Mouse (Mus musculus) heart, embryonic 14.5 days (tissue): Measurements from ENCODE around the gene Map9. TPM values are rescaled to one million over a fixed set of nuclear protein-coding genes. Genes with fewer than 3 reads are reported as not detected.

Source experiments
- ATAC-seq: fragments of 200-750 bp; cut with Nextera tagmentation; 2 replicates; pipeline ENCODE4 v1.8.0; 2017; ENCODE audit warnings: low read depth, moderate TSS enrichment; ENCODE audit not compliant: insufficient number of reproducible peaks, insufficient read depth, low FRiP score
- H3K27ac ChIP-seq, 2 experiments: fragments of 200-500 bp in 1 of 2; fragments of 300-500 bp in 1 of 2; sonication (generic) in 1 of 2; replicated peaks in 1 of 2; 2 replicates each; pipeline ENCODE4 v1.5.1; 2012 to 2014; ENCODE audit warnings: low read depth in 2 of 2, low read length in 2 of 2, control low read depth in 1 of 2, mild to moderate bottlenecking in 1 of 2, mixed read lengths in 1 of 2; ENCODE audit not compliant: control insufficient read depth in 1 of 2, insufficient read depth in 1 of 2
- H3K27me3 ChIP-seq: fragments of 300-500 bp; sonication (generic); 2 replicates; pipeline ENCODE4 v1.6.1; 2014; ENCODE audit warnings: mild to moderate bottlenecking, low read length, control low read depth; ENCODE audit not compliant: control insufficient read depth, insufficient read depth
- H3K36me3 ChIP-seq: fragments of 300-500 bp; sonication (generic); 2 replicates; pipeline ENCODE4 v1.6.1; 2014; ENCODE audit warnings: mild to moderate bottlenecking, control low read depth, low read length, mixed read lengths; ENCODE audit not compliant: control insufficient read depth, insufficient read depth
- H3K4me1 ChIP-seq, 2 experiments: fragments of 200-500 bp in 1 of 2; fragments of 300-500 bp in 1 of 2; sonication (generic) in 1 of 2; 2 replicates each; pipeline ENCODE4 v1.6.1; 2012 to 2014; ENCODE audit warnings: low read length in 2 of 2, control low read depth in 1 of 2, mixed read lengths in 1 of 2; ENCODE audit not compliant: control insufficient read depth in 2 of 2, insufficient read depth in 2 of 2
- H3K4me2 ChIP-seq: fragments of 300-500 bp; sonication (generic); 2 replicates; pipeline ENCODE4 v1.6.1; 2014; ENCODE audit warnings: mild to moderate bottlenecking, low read length
- H3K4me3 ChIP-seq, 2 experiments: fragments of 200-500 bp in 1 of 2; fragments of 300-500 bp in 1 of 2; sonication (generic) in 1 of 2; 2 replicates each; pipeline ENCODE4 v1.5.1; 2012 to 2014; ENCODE audit warnings: low read length in 2 of 2, mild to moderate bottlenecking in 2 of 2, control low read depth in 1 of 2, low read depth in 1 of 2, moderate library complexity in 1 of 2; ENCODE audit not compliant: control insufficient read depth in 1 of 2, insufficient read depth in 1 of 2
- H3K9ac ChIP-seq: fragments of 300-500 bp; sonication (generic); 2 replicates; pipeline ENCODE4 v1.6.1; 2014; ENCODE audit warnings: mild to moderate bottlenecking, low read length
- H3K9me3 ChIP-seq: fragments of 300-500 bp; sonication (generic); 2 replicates; pipeline ENCODE4 v1.6.1; 2016; ENCODE audit warnings: low read length, control low read depth; ENCODE audit not compliant: control insufficient read depth
- WGBS: fragments of 180-500 bp; shearing (Covaris S2); extraction: QIAGEN DNeasy Blood & Tissue Kit; methylation state at CpG from one replicate; pipeline ENCODE4 v1.1.7; 2014; 5-methylcytosine and 5-hydroxymethylcytosine counted together
- polyA plus RNA-seq: library from polyadenylated mRNA; unstranded; fragments of >200 nt; fragmentation: Nextera tagmentation; extraction: Ambion mirVana; gene quantifications from 2 replicates; pipeline ENCODE4 v1.2.1, GENCODE M21; 2014

Map9 gene
- polyA plus RNA-seq, 1 experiment from 2014 or later, result 6.3 TPM

DNA sequence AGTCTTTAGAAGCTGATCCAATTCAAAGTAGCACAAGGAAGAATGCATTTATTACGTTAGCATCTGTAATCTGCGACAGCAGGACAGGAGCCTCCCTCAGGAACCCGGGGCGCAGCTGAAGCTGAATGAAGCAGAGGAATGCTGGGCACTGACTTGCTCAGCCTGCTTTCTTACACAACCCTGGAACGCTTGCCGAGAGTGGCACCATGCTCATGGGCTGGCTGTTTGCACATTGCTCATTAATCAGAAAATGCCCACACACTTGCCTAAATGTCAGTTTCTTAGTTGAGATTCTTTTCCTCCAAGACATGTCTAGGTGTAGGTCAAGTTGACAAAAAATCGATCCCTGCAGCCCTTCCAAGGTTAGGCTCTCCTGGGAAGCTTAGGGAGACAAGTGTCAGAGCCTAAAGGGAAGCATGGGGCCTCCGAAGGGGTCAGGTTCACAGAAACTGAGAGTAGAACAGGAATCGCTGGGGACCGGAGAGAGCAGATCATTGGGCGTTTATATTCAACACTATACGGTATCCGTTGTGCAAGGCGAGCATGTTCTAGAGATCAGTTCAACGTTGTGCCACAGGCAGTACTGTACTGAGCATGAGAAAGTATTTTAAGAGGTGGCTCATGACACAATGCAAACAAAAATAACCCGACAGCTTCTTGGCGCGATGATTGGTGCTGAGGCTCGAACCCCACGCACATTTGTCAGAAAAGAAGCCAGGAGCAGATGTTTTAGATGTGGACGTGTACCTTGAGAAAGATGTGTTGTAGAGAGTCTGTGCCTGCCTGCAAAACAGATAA lies 11.4 kb downstream of the Map9 start:
- Histone ChIP-seq H3K4me2 (peak overlapping the region; percentile 46), H3K27ac (peak overlapping the region; percentile 95 to 96), H3K4me1 (peaks cover 20 to 24% of the 10 kb centered on the region in 2 experiments), H3K27me3 (no peaks in the 10 kb centered on the region), H3K9me3 (no peaks in the 10 kb centered on the region), H3K9ac (peak overlapping the region; percentile 12; the same call in 1 of the 2 replicates), H3K4me3 (no peak overlapping the region), H3K36me3 (peaks cover 4% of the 10 kb centered on the region)
- WGBS, result 49% methylated on average over 21 of the region's 21 CpGs
- peak; percentile 91 for ATAC-seq

DNA sequence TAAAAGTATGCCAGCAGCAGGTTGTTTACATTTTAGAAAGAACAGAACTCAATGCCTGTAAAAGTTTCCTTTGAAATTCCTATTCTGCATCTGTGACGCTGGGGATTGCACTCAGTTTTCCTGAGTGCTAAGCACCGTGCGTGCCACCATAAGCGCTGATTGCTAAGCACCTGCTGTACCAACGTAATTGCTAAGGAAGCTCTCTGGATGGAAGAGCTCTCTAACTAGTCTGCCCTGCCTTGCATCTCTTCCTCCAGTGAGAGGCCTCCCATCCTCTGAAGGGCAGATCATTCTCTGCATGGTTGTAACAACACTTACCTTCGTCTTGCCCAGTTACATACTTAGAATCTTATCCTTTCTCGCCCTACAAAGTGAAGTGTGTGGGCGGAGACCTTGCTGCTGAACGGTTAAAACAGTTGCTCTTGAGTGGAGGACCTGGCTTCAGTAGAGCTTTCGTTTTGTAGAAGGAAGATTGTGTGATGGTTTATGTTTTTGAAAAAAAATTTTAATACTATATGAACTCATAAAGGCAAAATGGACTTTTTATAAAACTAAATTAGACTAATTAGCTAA lies 12.7 kb downstream of the Map9 start:
- Histone ChIP-seq H3K9ac (peak overlapping the region; percentile 46; the same call in 1 of the 2 replicates), H3K4me3 (no peak overlapping the region; a peak in 1 of 4 replicates), H3K36me3 (no peaks in the 10 kb centered on the region), H3K9me3 (no peaks in the 10 kb centered on the region), H3K4me1 (peaks cover 20 to 24% of the 10 kb centered on the region in 2 experiments), H3K4me2 (peak overlapping the region; percentile 46), H3K27ac (peak overlapping the region; percentile 95 to 96), H3K27me3 (no peaks in the 10 kb centered on the region)
- WGBS, result 40% methylated on average over 10 of the region's 10 CpGs
- no peak; the same call in 1 of the 2 replicates for ATAC-seq

DNA sequence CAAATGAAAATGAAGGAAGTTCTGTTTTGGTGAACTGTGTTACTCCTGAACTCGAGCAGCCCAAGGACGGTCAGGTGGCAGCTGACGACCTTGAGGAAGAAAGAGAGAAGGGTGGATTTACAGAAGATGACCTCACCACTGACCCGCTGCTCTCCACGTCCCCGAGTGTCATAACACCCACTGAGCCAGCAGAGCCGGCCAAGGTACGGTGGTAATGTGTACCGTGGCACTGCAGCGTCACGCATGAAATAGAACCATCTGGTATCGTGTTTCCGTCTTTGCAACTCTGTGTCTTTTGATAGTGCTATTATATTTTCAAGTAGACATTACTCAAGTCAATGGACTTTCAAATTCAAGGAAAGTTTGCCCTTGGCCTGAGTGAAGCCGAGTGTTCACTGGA lies 19.1 kb downstream of the Map9 start:
- Histone ChIP-seq H3K36me3 (peaks cover 14% of the 10 kb centered on the region), H3K27ac (0 out of 4 replicates have a peak overlapping the region, but pooled peaks of 1 of the 2 experiments have one; percentile 9)
- WGBS, result 73% methylated on average over 14 of the region's 14 CpGs

DNA sequence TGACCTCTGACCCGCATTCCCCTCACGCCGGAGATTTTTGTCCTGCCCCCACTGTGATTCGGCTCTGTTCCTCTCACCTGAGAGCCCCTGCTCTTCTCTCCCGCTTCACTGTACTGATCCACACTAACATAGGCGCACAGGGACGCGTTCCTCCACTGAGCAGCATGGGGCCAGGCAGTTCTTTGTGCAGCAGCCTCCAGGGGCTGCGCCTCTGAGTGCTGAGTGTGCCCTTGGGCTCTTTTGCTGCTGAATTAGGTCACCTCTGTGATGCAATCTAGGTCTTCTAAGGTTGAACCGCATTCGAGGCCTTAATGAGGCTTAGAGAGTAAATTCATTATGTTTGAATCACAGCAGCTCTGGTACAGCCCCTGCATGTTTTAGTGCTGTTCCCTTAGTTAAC lies 24.5 kb downstream of the Map9 start:
- H3K4me1 ChIP-seq, result no peaks in the 10 kb centered on the region
- H3K27ac ChIP-seq, result no peak overlapping the region
- H3K4me2 ChIP-seq, result no peak overlapping the region
- peaks cover 28% of the 10 kb centered on the region for H3K36me3 ChIP-seq
- no peak overlapping the region for H3K9ac ChIP-seq
- ATAC-seq, result no peak
- no peaks in the 10 kb centered on the region for H3K27me3 ChIP-seq
- WGBS, result 74% methylated on average over 11 of the region's 11 CpGs
- no peaks in the 10 kb centered on the region for H3K9me3 ChIP-seq
- no peak overlapping the region for H3K4me3 ChIP-seq

More for the DNA sequence above, 19.1 kb downstream of the Map9 start:
- Histone ChIP-seq H3K9me3 (no peaks in the 10 kb centered on the region), H3K9ac (no peak overlapping the region), H3K4me1 (0 out of 4 replicates have a peak, but pooled peaks cover 2 to 4% of the 10 kb centered on the region in 2 experiments), H3K4me2 (no peak overlapping the region), H3K27me3 (no peaks in the 10 kb centered on the region), H3K4me3 (no peak overlapping the region)
- no peak for ATAC-seq

DNA sequence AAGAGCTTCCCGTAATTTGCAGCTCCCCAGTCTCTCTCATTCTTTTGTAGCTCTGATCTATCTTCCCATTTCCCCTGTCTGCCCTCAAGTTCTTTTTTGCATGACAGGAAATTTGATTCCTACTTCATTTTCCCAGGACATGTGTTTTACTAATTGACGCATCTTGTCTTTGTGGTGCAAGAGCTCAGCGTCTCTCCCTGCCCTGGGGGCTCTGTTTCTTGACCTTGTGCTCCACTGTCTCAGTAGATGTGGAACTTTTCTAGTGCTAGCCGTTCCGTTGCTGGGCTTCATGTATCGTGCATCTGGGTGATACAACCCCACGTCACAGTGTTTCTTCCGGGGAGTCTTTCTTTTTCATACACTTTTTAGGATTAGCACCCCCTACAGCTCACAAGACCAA lies 27.2 kb downstream of the Map9 start:
- ATAC-seq, result no peak
- H3K4me1 ChIP-seq, result no peaks in the 10 kb centered on the region

DNA sequence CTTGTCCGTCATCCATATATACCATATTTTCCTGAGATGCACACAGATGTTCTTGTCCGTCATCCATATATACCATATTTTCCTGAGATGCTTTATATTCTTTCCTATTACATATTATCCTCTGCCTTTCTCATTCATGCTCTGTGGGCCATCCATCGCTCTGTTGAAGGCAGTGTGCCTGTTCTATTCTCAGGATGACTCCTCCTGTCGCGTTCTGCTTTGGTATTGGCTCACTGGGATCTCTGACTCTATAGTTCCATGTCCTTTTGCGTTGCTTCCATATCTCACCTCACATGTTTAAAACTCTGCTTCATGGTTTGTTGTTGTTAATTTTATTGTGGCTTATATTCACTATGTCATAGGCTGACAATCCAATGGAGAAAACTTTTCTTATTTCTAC lies 48.0 kb downstream of the Map9 start:
- Histone ChIP-seq H3K27me3 (no peaks in the 10 kb centered on the region), H3K27ac (no peak overlapping the region), H3K4me2 (no peak overlapping the region), H3K9me3 (no peaks in the 10 kb centered on the region), H3K4me1 (no peaks in the 10 kb centered on the region), H3K36me3 (no peaks in the 10 kb centered on the region), H3K9ac (no peak overlapping the region), H3K4me3 (no peak overlapping the region)
- WGBS, result 87% methylated on average over 6 of the region's 6 CpGs
- no peak for ATAC-seq

More for the DNA sequence above, 27.2 kb downstream of the Map9 start:
- Histone ChIP-seq H3K9ac (no peak overlapping the region), H3K27me3 (no peaks in the 10 kb centered on the region), H3K9me3 (no peaks in the 10 kb centered on the region), H3K4me3 (no peak overlapping the region), H3K27ac (no peak overlapping the region), H3K36me3 (peaks cover 21% of the 10 kb centered on the region), H3K4me2 (no peak overlapping the region)
- WGBS, result 87% methylated on average over 8 of the region's 8 CpGs

DNA sequence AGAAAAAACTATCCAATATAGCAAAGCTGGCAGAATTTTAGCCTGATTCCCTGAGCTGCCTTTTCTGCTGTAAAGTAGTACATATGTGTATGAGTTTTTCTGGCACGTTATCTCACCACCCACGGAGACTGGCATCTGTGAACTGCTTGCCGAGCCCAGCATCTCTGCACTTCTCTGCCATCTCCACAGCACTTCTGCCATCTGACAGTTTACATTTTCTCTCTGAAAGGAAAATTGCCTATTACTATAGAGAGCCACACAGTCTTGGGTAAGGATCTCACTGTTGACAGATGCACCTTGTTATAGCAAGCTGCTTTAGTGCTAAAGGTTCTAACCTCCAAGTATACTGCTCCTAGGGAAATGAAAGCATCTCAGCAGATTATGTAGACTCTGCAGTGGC lies 48.5 kb downstream of the Map9 start:
- no peak overlapping the region for H3K4me2 ChIP-seq
- no peaks in the 10 kb centered on the region for H3K4me1 ChIP-seq
- H3K27ac ChIP-seq, result no peak overlapping the region
- ATAC-seq, result no peak
- 53% methylated on average over 3 of the region's 3 CpGs for WGBS
- H3K9ac ChIP-seq, result no peak overlapping the region
- H3K27me3 ChIP-seq, result no peaks in the 10 kb centered on the region
- no peak overlapping the region for H3K4me3 ChIP-seq
- H3K36me3 ChIP-seq, result no peaks in the 10 kb centered on the region
- H3K9me3 ChIP-seq, result no peaks in the 10 kb centered on the region
